Mouse (Mus musculus) embryonic facial prominence, embryonic 15.5 days (tissue): Measurements from ENCODE around the gene Adamtsl4. TPM values are rescaled to one million over a fixed set of nuclear protein-coding genes. Genes with fewer than 3 reads are reported as not detected.

ENCODE experiments used
- ATAC-seq: fragments of 200-750 bp; cut with Nextera tagmentation; 2 replicates; pipeline ENCODE4 v1.8.0; 2017; ENCODE audit warnings: low read depth, moderate TSS enrichment; ENCODE audit not compliant: insufficient number of reproducible peaks, low FRiP score, low TSS enrichment
- H3K27ac ChIP-seq: fragments of 300-500 bp; sonication (generic); replicated peaks from 2 replicates; pipeline ENCODE4 v1.5.1; 2015; ENCODE audit warnings: mild to moderate bottlenecking, inconsistent platforms
- H3K27me3 ChIP-seq: fragments of 300-500 bp; sonication (generic); 2 replicates; pipeline ENCODE4 v1.6.1; 2015; ENCODE audit warnings: inconsistent platforms
- H3K36me3 ChIP-seq: fragments of 300-500 bp; sonication (generic); 2 replicates; pipeline ENCODE4 v1.6.1; 2015; ENCODE audit warnings: mild to moderate bottlenecking, inconsistent platforms
- H3K4me1 ChIP-seq: fragments of 300-500 bp; sonication (generic); 2 replicates; pipeline ENCODE4 v1.6.1; 2015; ENCODE audit warnings: inconsistent platforms
- H3K4me2 ChIP-seq: fragments of 300-500 bp; sonication (generic); replicated peaks from 2 replicates; pipeline ENCODE4 v1.6.1; 2015; ENCODE audit warnings: mild to moderate bottlenecking, inconsistent platforms
- H3K4me3 ChIP-seq: fragments of 300-500 bp; sonication (generic); replicated peaks from 2 replicates; pipeline ENCODE4 v1.5.1; 2015; ENCODE audit warnings: mild to moderate bottlenecking, inconsistent platforms
- H3K9ac ChIP-seq: fragments of 300-500 bp; sonication (generic); 2 replicates; pipeline ENCODE4 v1.6.1; 2015; ENCODE audit warnings: inconsistent platforms
- H3K9me3 ChIP-seq: fragments of 300-500 bp; sonication (generic); replicated peaks from 2 replicates; pipeline ENCODE4 v1.6.1; 2016; ENCODE audit warnings: inconsistent platforms
- WGBS: fragments of 180-500 bp; shearing (Covaris S2); methylation state at CpG from one replicate; pipeline ENCODE4 v1.1.7; 2015; 5-methylcytosine and 5-hydroxymethylcytosine counted together
- polyA plus RNA-seq: library from polyadenylated mRNA; unstranded; fragments of >200 nt; fragmentation: Nextera tagmentation; extraction: Ambion mirVana; gene quantifications from 2 replicates; pipeline ENCODE4 v1.2.1, GENCODE M21; 2015

The Adamtsl4 gene
- polyA plus RNA-seq, 1 experiment from 2014 or later: 3.8 TPM

DNA sequence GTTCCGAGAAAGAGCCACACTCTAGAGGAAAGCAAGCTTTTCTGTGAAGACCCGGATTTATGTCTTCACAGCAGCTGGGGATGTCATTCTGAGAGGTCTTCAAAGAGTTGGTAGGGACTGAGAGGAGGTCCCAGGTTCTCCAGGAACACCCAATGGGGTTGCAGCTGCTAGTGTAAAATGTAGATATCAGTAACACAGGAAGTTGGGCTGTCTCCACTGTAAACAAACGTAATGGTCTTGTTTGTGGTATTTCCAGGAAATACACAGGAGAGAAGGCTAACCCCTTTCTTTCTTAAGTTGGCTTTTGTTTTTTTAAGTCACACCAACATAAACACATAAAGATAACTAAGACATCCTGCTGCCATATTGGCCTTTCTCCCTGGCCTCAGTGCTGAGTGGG, 34.7 kb upstream of the Adamtsl4 start:
- no peak overlapping the region for H3K27ac ChIP-seq
- H3K9me3 ChIP-seq: no peaks in the 10 kb centered on the region
- no peaks in the 10 kb centered on the region for H3K36me3 ChIP-seq
- no peaks in the 10 kb centered on the region for H3K27me3 ChIP-seq
- H3K4me3 ChIP-seq: no peak overlapping the region
- 71% methylated on average over 3 of the region's 3 CpGs for WGBS
- H3K4me1 ChIP-seq: no peaks in the 10 kb centered on the region
- ATAC-seq: no peak
- H3K9ac ChIP-seq: no peak overlapping the region
- H3K4me2 ChIP-seq: no peak overlapping the region

DNA sequence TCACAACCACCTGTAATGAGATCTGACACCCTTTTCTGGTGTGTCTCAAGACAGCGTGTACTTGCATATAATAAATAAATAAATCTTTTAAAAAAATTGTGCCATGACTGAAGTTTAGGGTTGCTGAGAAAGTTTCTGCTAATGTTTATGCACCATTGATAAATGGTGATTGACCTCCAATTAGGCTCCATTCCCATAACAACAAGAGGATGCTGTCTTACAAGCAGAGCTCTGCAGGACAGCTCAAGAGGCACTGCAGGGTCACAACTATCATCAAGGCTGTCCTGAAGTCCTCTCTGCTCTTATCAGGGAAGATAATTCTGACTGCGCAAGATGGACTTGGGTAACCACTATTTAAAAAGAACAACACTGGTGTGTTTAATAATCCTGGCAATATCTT, 30.4 kb upstream of the Adamtsl4 start:
- Histone ChIP-seq H3K9ac (no peak overlapping the region), H3K27me3 (no peaks in the 10 kb centered on the region), H3K4me2 (no peak overlapping the region), H3K27ac (no peak overlapping the region), H3K9me3 (no peaks in the 10 kb centered on the region), H3K4me1 (no peaks in the 10 kb centered on the region), H3K4me3 (no peak overlapping the region), H3K36me3 (no peaks in the 10 kb centered on the region)
- WGBS: 89% methylated on average over 2 of the region's 2 CpGs
- no peak for ATAC-seq

DNA sequence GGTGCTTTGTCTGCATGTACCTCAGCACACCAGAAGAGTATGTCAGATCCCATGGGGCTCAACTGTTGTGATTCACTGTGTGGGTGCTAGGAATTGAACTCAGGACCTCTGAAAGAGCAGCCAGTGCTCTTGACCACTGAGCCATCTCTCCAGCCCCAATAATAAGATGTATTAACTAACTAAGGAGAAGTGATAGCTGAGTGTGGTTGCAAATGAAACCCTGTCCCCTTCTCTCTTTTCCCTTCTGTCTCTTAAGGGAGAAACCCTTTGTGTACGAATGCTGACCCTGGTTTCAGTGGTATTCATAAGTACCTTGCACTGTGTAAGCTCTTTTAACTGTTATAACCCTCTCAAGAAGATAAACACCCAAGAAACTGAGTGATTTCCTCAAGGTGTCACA, 28.4 kb upstream of the Adamtsl4 start:
- Histone ChIP-seq H3K36me3 (no peaks in the 10 kb centered on the region), H3K4me3 (no peak overlapping the region), H3K27ac (no peak overlapping the region), H3K4me1 (no peaks in the 10 kb centered on the region), H3K9ac (no peak overlapping the region), H3K9me3 (no peaks in the 10 kb centered on the region), H3K4me2 (no peak overlapping the region), H3K27me3 (no peaks in the 10 kb centered on the region)
- no peak for ATAC-seq
- 96% methylated on average over 1 of the region's 1 CpGs for WGBS

DNA sequence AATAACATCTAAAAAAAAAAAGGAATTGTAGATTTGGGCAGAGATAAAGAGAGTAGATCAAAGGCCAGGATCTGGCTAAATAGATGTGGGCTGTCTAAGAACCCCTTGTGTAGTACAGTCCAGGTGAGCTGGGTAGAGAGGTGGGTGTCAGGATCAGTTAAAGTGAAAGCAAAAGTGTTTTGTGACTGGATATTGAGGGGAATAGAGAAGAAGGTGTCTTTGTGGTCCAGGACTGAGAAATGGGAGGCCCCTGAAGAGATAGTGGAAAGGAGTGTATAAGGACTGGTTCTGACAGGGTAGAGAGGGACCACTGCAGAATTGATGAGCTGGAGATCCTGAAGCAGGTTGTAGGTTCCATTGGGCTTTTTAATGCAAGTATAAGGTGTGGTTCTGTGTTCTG, 22.2 kb upstream of the Adamtsl4 start:
- no peaks in the 10 kb centered on the region for H3K4me1 ChIP-seq
- no peak overlapping the region for H3K4me3 ChIP-seq
- H3K36me3 ChIP-seq: no peaks in the 10 kb centered on the region
- ATAC-seq: no peak
- H3K27me3 ChIP-seq: no peaks in the 10 kb centered on the region
- H3K27ac ChIP-seq: no peak overlapping the region
- H3K9ac ChIP-seq: no peak overlapping the region
- no peaks in the 10 kb centered on the region for H3K9me3 ChIP-seq
- no peak overlapping the region for H3K4me2 ChIP-seq

DNA sequence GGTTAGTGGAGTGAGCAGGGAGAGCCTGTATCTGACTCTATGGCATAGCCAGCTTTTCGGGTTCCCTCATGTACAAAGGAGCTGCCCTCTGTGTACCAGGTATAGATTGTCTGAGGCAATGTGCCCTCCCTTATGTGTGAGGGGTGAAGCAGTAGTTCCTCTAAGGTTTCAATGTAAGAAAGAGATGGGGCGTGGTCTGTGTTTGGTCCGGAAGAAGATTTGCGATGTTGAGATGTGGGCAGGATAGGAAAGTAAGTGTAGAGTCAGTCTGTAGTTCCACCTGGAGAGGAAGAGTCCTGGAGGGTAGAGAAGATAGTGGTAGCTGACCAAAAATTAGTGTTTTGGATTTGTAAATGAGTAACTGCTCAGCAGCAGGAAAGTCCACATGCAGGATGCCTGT, 21.3 kb upstream of the Adamtsl4 start:
- Histone ChIP-seq H3K27ac (no peak overlapping the region), H3K4me1 (no peaks in the 10 kb centered on the region), H3K4me2 (no peak overlapping the region), H3K9ac (no peak overlapping the region), H3K27me3 (no peaks in the 10 kb centered on the region), H3K9me3 (no peaks in the 10 kb centered on the region), H3K4me3 (no peak overlapping the region), H3K36me3 (no peaks in the 10 kb centered on the region)
- no peak for ATAC-seq
- WGBS: 88% methylated on average over 4 of the region's 4 CpGs

DNA sequence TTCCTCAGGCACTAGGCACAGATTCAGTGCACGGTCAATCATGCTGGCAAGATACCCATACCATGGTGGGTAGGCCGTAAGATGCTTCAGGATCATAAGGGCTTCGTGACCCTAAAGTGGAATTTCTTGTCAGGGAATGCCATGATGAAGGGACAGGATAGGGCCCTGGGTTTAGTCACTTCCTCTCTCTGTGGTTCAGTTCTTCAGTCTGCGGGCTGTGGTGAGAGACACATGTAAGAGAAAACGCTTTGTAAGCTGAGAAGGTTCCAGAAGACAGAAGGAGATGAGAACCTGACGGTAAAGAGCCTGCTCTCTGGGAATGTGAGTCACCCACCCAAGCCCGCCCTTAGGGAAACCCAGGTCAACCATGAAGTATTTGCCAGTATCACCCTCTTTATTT, 19.8 kb upstream of the Adamtsl4 start:
- 60% methylated on average over 7 of the region's 7 CpGs for WGBS
- ATAC-seq: no peak

DNA sequence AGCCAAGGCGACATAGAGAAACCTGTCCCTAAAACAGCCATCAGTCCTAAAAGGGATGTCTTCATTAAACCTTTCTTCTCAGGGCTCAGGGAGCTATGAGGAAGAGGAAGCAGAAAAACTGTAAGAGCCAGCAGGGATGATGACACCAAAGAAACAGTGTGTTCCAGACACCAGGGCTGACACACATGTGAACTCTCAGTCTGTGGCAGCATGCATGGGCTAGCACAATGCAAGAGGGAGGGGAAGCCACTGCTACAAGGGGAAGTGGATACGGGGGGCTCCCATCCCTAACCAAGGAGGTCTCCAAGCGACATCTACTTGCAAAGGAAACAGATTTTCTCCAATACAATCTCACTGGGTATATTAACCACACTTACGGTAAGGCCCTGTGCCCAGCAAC, 18.6 kb upstream of the Adamtsl4 start:
- H3K4me1 ChIP-seq: peaks cover 13% of the 10 kb centered on the region
- H3K9me3 ChIP-seq: no peaks in the 10 kb centered on the region
- H3K4me2 ChIP-seq: no peak overlapping the region
- no peak overlapping the region for H3K4me3 ChIP-seq
- H3K27me3 ChIP-seq: no peaks in the 10 kb centered on the region
- no peak overlapping the region for H3K9ac ChIP-seq
- H3K36me3 ChIP-seq: no peaks in the 10 kb centered on the region
- no peak overlapping the region for H3K27ac ChIP-seq
- ATAC-seq: no peak
- 86% methylated on average over 4 of the region's 4 CpGs for WGBS

More for the DNA sequence above, 19.8 kb upstream of the Adamtsl4 start:
- Histone ChIP-seq H3K36me3 (no peaks in the 10 kb centered on the region), H3K4me1 (peaks cover under 1% of the 10 kb centered on the region; the same call in 1 of the 2 replicates), H3K4me2 (no peak overlapping the region), H3K27ac (no peak overlapping the region), H3K27me3 (no peaks in the 10 kb centered on the region), H3K9me3 (no peaks in the 10 kb centered on the region), H3K4me3 (no peak overlapping the region), H3K9ac (no peak overlapping the region)

DNA sequence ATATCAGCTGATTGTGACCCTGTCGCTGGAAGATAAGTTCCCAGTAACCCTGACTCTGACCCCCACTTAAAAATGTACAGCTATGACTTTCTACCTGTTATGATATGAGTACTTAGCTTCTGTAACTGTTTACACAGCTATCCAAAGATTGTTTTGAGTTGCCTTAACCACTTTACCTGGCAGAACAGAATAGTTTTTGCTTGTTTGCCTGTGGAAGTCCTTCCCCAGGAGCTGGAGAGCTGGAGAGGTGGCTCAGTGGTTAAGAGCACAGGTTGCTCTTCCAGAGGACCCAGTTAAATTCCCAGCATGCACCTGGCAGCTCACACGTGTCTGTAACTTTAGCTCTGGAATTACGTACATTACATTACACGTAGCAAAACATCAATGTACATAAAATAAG, 16.9 kb upstream of the Adamtsl4 start:
- Histone ChIP-seq H3K4me2 (no peak overlapping the region), H3K27me3 (no peaks in the 10 kb centered on the region), H3K9me3 (no peaks in the 10 kb centered on the region), H3K4me1 (peaks cover 19% of the 10 kb centered on the region), H3K36me3 (no peaks in the 10 kb centered on the region), H3K27ac (no peak overlapping the region), H3K4me3 (no peak overlapping the region), H3K9ac (no peak overlapping the region)
- ATAC-seq: no peak
- WGBS: 91% methylated on average over 4 of the region's 4 CpGs

DNA sequence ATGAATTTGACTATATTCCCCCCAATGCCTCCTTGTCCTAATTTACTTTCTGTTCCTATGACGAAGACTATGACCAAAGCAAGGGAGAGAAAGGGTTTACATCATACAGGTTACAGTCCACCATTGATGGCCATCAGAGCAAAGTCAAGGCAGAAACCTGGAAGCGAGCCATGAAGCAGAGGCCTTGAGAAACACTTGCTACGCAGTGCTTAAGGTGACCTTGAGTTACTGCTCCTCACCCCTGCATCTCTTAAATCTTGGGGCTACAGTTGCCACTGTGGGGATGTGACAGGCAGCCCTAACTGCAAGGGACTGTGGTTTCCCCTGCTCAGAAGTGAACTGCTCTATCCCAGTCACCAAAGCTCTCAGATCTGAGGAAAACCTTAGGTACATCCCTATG, 15.6 kb upstream of the Adamtsl4 start:
- Histone ChIP-seq H3K9me3 (no peaks in the 10 kb centered on the region), H3K27ac (no peak overlapping the region), H3K27me3 (no peaks in the 10 kb centered on the region), H3K9ac (no peak overlapping the region), H3K4me1 (peaks cover 19% of the 10 kb centered on the region), H3K4me3 (no peak overlapping the region), H3K36me3 (no peaks in the 10 kb centered on the region), H3K4me2 (no peak overlapping the region)
- no peak for ATAC-seq
- WGBS: 94% methylated on average over 3 of the region's 3 CpGs

DNA sequence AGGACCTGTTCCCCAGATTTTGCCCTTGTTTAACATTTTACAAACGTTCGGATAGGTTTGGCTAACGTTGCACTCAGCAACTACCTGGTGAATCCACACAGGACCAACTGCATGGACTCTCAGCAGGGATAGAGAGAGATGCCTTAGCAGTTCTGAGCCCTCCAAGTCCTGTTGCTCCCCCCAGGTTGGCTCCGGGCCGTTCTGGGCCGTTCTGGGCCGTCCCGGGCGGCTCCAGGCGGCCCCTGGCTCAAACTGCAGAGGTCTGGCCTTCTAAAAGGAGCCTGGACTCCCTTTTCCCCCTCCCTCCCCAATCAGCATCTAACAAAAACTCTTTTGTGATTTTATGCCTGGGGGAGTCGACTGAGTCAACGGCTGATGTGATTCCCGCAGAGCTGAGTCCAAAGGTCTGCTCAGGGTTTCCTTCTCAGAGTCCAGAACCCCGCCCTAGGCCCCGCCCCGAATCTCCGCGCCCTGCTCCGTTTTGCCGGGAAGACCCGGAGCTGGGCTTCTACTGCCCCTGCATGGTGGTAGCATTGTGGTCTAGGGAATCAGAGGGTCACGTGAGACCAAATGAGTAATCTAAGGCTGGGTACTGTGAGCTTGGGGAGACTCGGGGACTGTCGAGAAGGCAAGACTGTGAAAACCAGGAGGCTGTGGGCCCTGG, 14.3 kb upstream of the Adamtsl4 start:
- peak overlapping the region; percentile 58 for H3K27ac ChIP-seq
- no peaks in the 10 kb centered on the region for H3K36me3 ChIP-seq
- WGBS: 4% methylated on average over 24 of the region's 24 CpGs
- peak overlapping the region; percentile 50 for H3K4me2 ChIP-seq
- H3K4me1 ChIP-seq: peaks cover 19% of the 10 kb centered on the region
- peak overlapping the region; percentile 25 for H3K4me3 ChIP-seq
- peak; percentile 91 for ATAC-seq
- no peaks in the 10 kb centered on the region for H3K27me3 ChIP-seq
- no peaks in the 10 kb centered on the region for H3K9me3 ChIP-seq
- H3K9ac ChIP-seq: peak overlapping the region; percentile 9; the same call in 1 of the 2 replicates

DNA sequence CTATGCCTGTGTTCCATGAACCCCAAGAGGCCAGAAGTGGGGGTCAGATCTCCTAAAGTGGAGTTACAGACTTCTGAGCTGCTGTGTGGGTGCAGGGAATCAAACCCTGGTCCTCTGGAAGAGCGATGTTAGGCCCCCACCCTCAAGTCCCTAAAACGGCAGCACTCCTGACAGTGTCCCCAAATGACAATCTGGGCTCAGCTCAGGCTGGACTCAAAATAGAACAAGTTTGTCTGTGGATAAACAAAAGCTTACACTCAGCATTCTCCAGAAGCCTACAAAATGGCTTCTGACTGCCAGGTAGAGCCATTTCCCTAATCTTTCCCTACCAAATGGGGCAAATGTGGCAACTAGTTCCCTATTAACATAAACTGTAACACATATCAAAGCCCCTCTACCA, 13.4 kb upstream of the Adamtsl4 start:
- no peak overlapping the region for H3K9ac ChIP-seq
- no peak overlapping the region for H3K4me2 ChIP-seq
- H3K9me3 ChIP-seq: no peaks in the 10 kb centered on the region
- no peaks in the 10 kb centered on the region for H3K36me3 ChIP-seq
- ATAC-seq: no peak
- peaks cover 26% of the 10 kb centered on the region for H3K4me1 ChIP-seq
- no peaks in the 10 kb centered on the region for H3K27me3 ChIP-seq
- peak overlapping the region; percentile 58; the same call in 1 of the 2 replicates for H3K27ac ChIP-seq
- no peak overlapping the region for H3K4me3 ChIP-seq
- WGBS: 70% methylated on average over 2 of the region's 2 CpGs

DNA sequence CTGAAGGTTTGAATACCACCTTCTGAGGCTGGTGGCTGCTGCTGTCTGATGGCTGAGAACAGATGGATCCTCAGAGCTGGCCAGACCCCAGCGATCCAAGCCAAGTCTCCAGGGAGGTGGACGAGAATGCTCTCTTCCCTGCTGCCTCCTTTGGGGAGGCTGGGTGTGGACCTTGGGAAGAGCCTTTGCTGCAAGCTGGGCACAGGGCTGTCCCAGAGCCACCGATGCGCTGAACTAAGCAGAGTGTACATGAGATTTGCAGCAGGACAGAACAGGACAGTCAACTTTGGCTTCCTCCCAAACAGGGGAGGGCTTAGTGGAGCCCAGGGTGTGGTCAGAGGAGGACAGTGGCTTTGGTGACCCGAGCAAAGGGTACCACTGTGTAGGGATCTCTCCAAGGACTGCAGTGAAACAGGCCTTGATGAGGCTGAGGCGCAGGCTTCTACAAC, 12.5 kb upstream of the Adamtsl4 start:
- H3K4me2 ChIP-seq: no peak overlapping the region
- no peak overlapping the region for H3K4me3 ChIP-seq
- H3K27me3 ChIP-seq: no peaks in the 10 kb centered on the region
- no peak for ATAC-seq
- WGBS: 51% methylated on average over 6 of the region's 6 CpGs
- no peak overlapping the region for H3K27ac ChIP-seq
- no peaks in the 10 kb centered on the region for H3K9me3 ChIP-seq
- H3K9ac ChIP-seq: no peak overlapping the region
- no peaks in the 10 kb centered on the region for H3K36me3 ChIP-seq
- peaks cover 34% of the 10 kb centered on the region for H3K4me1 ChIP-seq
